Mouse (Mus musculus): ENCODE results near the gene Cyth2. TPM values are rescaled to one million over a fixed set of nuclear protein-coding genes. Genes with fewer than 3 reads are reported as not detected.

Cyth2 gene
- total and polyA plus RNA-seq, 3 experiments: 25.6 to 59.4 (median 59.1) TPM

- Histone ChIP-seq H3K4me2 (ENCODE audit: insufficient read depth, low read depth, poor library complexity, severe bottlenecking) (no peak overlapping the region), H3K27me3 (replicated peaks) (peaks cover 8% of the 10 kb centered on the region), H3K79me2 (replicated peaks; ENCODE audit: control insufficient read depth, extremely low read depth, insufficient read depth, poor library complexity, severe bottlenecking) (no peaks in the 10 kb centered on the region), H3K4me1 (ENCODE audit: control insufficient read depth in 1 of 2, insufficient read depth in 2 of 2) (peaks cover 2 to 14% of the 10 kb centered on the region in 2 experiments; a peak in 3 of 4 replicates), H3K4me3 (replicated peaks in 1 of 3; ENCODE audit: low read depth in 2 of 3, low read length in 2 of 3, poor library complexity in 1 of 3) (no peak overlapping the region), H3K9me3 (replicated peaks; ENCODE audit: low read length) (peaks cover 5% of the 10 kb centered on the region), H3K27ac (ENCODE audit: insufficient read depth, low read depth) (no peak overlapping the region), H3K36me3 (replicated peaks in 1 of 2; ENCODE audit: control insufficient read depth in 1 of 2, insufficient read depth in 1 of 2, low read length in 1 of 2) (no peaks in the 10 kb centered on the region), H3K9ac (ENCODE audit: insufficient read depth, low read depth) (no peak overlapping the region)
- TF ChIP-seq GABPA (IDR thresholded peaks at IDR 0.05; ENCODE audit: insufficient replicate concordance, low read depth, low read length): no peak
- TF ChIP-seq IRF4 (IDR thresholded peaks at IDR 0.05; ENCODE audit: low read depth, low read length): no peak
- no peak for TF ChIP-seq ZNF384 (IDR thresholded peaks at IDR 0.05; ENCODE audit: low read depth, low read length)
- no peak for TF ChIP-seq BHLHE40 (IDR thresholded peaks at IDR 0.05; ENCODE audit: low read depth, low read length)
- TF ChIP-seq ELF1 (IDR thresholded peaks at IDR 0.05; ENCODE audit: low read depth, low read length): no peak
- TF ChIP-seq MEF2A (IDR thresholded peaks at IDR 0.05; ENCODE audit: borderline replicate concordance, low read depth, low read length): no peak
- no peak for DNase-seq (ENCODE audit: extremely low read depth)
- dilution Hi-C loops (cut with MboI; ENCODE audit: extremely low pct_ligation_motif_present, extremely low pct_unique_long_range_greater_than_20kb, low sequenced_read_pairs) (no loop called here), in situ Hi-C loops (cut with MboI; ENCODE audit: low pct_ligation_motif_present, low pct_unique_long_range_greater_than_20kb, low sequenced_read_pairs) (no loop called here)
These were observed 28.8 kb upstream of the Cyth2 start for GRCm38 (mm10) chr7:45842950-45843744.

- H3K9ac ChIP-seq (ENCODE audit: insufficient read depth, low read depth): no peak overlapping the region
- dilution Hi-C loops (cut with MboI; ENCODE audit: extremely low pct_ligation_motif_present, extremely low pct_unique_long_range_greater_than_20kb, low sequenced_read_pairs): no loop called here
- no peak overlapping the region for H3K4me2 ChIP-seq (ENCODE audit: insufficient read depth, low read depth, poor library complexity, severe bottlenecking)
- H3K27me3 ChIP-seq (replicated peaks): no peaks in the 10 kb centered on the region
- H3K9me3 ChIP-seq (replicated peaks; ENCODE audit: low read length): peaks cover 19% of the 10 kb centered on the region
- in situ Hi-C loops (cut with MboI; ENCODE audit: low pct_ligation_motif_present, low pct_unique_long_range_greater_than_20kb, low sequenced_read_pairs): no loop called here
- H3K79me2 ChIP-seq (replicated peaks; ENCODE audit: control insufficient read depth, extremely low read depth, insufficient read depth, poor library complexity, severe bottlenecking): peaks cover 16% of the 10 kb centered on the region
- no peak overlapping the region for H3K4me3 ChIP-seq (replicated peaks in 1 of 3; ENCODE audit: low read depth in 2 of 3, low read length in 2 of 3, poor library complexity in 1 of 3)
- peaks cover 6 to 11% of the 10 kb centered on the region in 2 experiments for H3K36me3 ChIP-seq (replicated peaks in 1 of 2; ENCODE audit: control insufficient read depth in 1 of 2, insufficient read depth in 1 of 2, low read length in 1 of 2)
- peaks cover 10 to 21% of the 10 kb centered on the region in 2 experiments for H3K4me1 ChIP-seq (ENCODE audit: control insufficient read depth in 1 of 2, insufficient read depth in 2 of 2)
- no peak for DNase-seq (ENCODE audit: extremely low read depth)
- no peak overlapping the region for H3K27ac ChIP-seq (ENCODE audit: insufficient read depth, low read depth)
- no peak for TF ChIP-seq TCF12 (IDR thresholded peaks at IDR 0.05; ENCODE audit: low read depth, low read length)
- TF ChIP-seq KAT2A (IDR thresholded peaks at IDR 0.05; ENCODE audit: insufficient replicate concordance, low read length): no peak
- no peak for TF ChIP-seq USF1 (IDR thresholded peaks at IDR 0.05; ENCODE audit: low read depth, low read length)
- no peak for TF ChIP-seq RAD21 (IDR thresholded peaks at IDR 0.05; ENCODE audit: low read depth, low read length)
- TF ChIP-seq JUND (conservative IDR thresholded peaks at IDR 0.05; ENCODE audit: low read depth, low read length): no peak
- no peak for TF ChIP-seq MEF2A (IDR thresholded peaks at IDR 0.05; ENCODE audit: borderline replicate concordance, low read depth, low read length)
These were observed 19.5 kb upstream of the Cyth2 start for GRCm38 (mm10) chr7:45833924-45834323.

All from CH12.LX (cell line).